Mouse (Mus musculus) mouse embryonic stem cell (cell line): Measurements from ENCODE around the gene Efcab11.

Experiments used
- in situ Hi-C, 2 experiments: fragments of 300-500 bp; cut with MboI; formaldehyde crosslinking; loops; 1 replicate in 1 of 2; 3 replicates in 1 of 2; pipeline ENCODE4 v1.14.3; 2019 to 2020; ENCODE audit warnings: low sequenced_read_pairs in 2 of 2, low pct_unique_long_range_greater_than_20kb in 1 of 2, mixed read lengths in 1 of 2; ENCODE audit not compliant: unreplicated experiment in 1 of 2

Gene Efcab11

DNA sequence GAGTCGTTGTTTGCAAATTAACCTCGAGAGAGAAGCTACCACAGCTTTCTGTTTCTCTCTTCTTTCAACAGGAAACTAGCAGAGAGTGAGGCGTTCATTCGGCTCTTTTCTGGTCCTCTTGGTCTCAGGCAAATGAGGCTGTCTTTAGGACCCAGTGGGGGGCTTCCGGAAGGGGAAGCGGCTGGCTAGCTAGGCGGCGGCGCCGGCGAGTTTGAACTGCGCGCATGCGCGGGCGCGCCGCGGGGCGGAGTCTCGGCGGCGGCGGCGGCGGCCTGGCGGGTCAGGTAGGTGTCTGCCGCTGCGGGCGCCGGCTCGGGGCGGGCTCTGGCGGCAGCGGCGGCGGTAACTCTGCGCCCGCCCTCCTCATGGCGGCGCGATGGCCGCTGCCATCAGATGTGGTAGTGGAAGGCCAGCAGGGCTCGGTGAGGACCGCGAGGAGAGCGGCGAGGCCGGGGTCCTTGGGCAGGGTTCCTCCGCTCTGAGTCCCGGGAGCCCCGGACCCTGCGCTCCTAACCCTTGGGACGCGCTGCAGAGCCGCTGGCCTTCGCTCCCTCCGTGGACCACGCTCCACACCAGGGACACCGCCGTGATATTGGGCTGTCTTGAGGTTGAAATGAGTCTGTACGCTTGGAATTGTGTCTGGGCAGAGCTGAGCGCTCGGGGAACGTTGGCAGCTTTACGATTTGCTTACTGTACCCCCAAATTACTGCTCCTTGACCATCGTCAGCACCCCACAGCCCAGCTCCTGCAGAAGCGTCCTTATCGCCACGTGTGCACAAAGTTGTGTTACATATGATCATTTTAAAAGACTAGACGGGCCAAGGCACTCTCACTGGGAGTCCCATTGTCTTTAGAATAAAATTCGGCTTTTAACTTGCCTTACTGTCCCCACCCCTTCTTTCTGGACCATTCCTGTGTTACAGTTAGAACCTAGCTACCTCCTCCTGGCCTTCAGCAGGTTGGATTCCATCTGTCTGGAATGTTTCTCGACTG lies at the start of gene Efcab11, which contains the start of gene Tdp1:
Gene Efcab11, minus strand, starts transcription at position 171 of the 993 bp plus-strand sequence.
Gene Tdp1, plus strand, starts transcription at position 249 of the 993 bp plus-strand sequence.
- in situ Hi-C loops: no loop called here

DNA sequence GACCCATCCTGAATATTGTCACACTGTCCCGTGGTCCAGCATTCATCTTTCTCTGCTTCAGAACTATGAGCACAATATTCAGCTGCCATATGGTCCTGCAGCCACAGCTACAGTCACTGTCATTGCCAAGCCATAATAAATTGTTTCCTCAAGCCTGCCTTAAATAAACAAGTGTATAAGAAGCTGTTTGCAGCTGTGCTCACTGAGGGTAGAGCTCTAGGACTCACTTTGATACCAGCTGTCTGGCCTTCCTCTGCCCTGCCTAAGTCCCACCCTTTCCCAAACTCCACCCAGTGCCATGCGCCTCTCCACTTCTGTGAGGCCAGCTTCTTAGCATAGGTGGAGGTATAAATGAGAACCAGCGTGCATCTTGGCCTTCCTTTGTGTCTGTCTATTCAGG lies 49.4 kb upstream of the Efcab11 start:
- in situ Hi-C loops: no loop called here

GRCm38 (mm10) chr12:99932245-99932644 lies 48.0 kb upstream of the Efcab11 start:
- in situ Hi-C loops: no loop called here

GRCm38 (mm10) chr12:99929160-99929559 lies 44.9 kb upstream of the Efcab11 start:
- in situ Hi-C loops: no loop called here

- in situ Hi-C loops: no loop called here
These were observed 44.1 kb upstream of the Efcab11 start for GRCm38 (mm10) chr12:99928311-99928710.

- in situ Hi-C loops: no loop called here
These were observed 39.5 kb upstream of the Efcab11 start for GRCm38 (mm10) chr12:99923703-99924102.

- in situ Hi-C loops: no loop called here
These were observed 38.9 kb upstream of the Efcab11 start for GRCm38 (mm10) chr12:99923131-99923606.

GRCm38 (mm10) chr12:99921045-99921444 lies 36.8 kb upstream of the Efcab11 start:
- in situ Hi-C loops: no loop called here

- in situ Hi-C loops: no loop called here
These were observed 35.4 kb upstream of the Efcab11 start for GRCm38 (mm10) chr12:99919636-99920035.

DNA sequence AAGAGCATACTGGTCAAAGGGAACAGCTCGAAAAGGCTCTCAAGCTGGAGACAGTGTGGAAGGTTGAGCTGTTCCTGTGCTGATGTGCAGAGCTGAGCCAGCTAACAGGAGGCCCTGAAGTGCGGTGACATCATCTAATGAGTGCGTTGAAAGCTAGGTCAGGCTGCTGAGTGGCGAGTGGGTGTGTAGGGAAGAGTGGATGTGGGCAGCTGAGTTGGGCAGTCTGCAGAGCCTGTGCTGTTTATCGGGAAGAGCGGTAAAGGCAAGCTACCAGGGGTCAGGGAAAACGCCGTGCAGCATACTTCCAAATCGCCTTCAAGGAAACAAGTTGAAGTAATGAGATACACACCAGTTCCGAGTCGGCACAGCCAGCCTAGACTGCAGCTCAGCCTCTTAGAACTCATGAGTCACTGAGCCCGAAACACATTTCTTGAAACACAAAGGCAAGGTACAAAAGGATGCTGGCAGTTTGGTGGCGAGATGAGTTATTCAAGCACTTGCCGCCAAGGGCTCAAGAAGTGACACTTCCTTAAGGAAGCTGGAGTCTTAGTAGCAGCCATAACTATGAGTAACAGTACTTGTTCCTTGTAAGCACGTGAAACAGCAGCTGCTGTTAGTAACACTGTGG lies 33.7 kb upstream of the Efcab11 start:
- in situ Hi-C loops: no loop called here

DNA sequence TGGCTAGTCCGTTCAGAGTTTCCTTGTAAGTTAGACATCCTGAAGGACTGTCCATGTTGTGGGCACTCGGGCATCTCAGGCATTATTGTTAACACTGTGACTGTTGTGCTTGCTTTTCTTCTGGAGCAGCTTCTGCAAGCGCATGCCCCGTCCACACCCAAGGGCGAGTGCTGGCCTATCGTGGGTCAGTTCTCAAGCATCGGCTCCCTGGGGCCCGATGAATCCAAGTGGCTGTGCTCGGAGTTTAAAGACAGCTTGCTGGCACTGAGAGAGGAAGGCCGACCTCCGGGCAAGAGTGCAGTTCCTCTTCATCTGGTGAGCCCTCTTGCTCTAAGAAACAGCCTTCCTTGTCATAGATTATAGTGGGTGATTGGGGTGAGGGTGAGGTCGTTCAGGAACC lies 27.2 kb upstream of the Efcab11 start:
- in situ Hi-C loops: no loop called here

GRCm38 (mm10) chr12:99904537-99904936 lies 20.3 kb upstream of the Efcab11 start:
- in situ Hi-C loops: no loop called here

GRCm38 (mm10) chr12:99902867-99903370 lies 18.7 kb upstream of the Efcab11 start:
- in situ Hi-C loops: no loop called here

DNA sequence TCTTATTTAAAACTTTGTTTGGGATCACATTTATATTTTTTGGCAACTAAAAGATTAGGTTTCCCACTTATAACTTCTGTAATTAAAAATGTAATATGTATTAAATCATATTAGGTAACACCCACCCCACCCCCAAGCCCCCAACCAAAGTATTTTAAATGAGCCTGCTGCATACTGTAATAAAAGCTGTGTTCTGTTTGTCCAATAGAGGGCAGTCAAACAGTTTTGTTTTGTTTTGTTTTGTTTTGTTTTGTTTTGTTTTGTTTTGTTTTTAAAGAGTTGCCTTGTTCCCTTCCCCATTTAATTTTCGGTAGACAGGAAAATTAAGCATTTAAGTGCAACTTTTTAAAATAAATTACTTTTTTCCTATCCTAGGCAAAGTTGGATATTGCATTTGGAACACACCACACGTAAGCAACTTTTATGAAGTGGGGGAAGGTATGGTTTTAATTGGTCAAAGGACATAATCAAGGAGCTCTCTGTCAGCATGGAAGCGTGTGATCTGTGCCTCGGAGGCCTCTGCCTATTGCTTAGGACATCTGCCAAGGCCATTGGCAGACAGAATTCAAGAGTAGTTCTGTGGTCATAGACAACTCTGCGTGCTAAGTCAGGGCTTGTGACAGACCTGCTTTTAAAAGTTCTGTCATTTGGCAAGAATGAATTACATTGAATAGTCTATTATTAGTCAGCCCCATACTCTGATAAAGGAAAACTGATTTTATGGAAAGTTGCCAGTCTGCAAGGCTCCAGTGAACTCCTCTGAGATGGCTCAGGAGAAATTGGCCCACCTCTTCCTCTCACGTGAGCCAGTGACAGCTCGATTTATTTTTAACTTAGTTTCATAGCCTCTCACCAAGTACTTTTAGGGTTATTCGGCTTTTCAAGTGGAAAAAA lies 18.0 kb upstream of the Efcab11 start:
- in situ Hi-C loops: no loop called here

GRCm38 (mm10) chr12:99899991-99900390 lies 15.8 kb upstream of the Efcab11 start:
- in situ Hi-C loops: no loop called here

GRCm38 (mm10) chr12:99898248-99898870 lies 14.1 kb upstream of the Efcab11 start:
- in situ Hi-C loops: no loop called here

- in situ Hi-C loops: no loop called here
These were observed 13.6 kb upstream of the Efcab11 start for GRCm38 (mm10) chr12:99897846-99898245.
